Mouse (Mus musculus): Measurements from ENCODE around the gene BC004004.
"Not testable (repeated sequence)": the region's sequence is repeated elsewhere in the genome, so short reads cannot be mapped to it uniquely, and the experiment has no call there.

Gene BC004004

GRCm38 (mm10) chr17:29268682-29269348, at the start of gene BC004004:
Gene BC004004 (plus strand): TSS chr17:29268788.
- peak; percentile 94 to 96 for DNase-seq (ENCODE audit: low spot score in 2 of 2)

- DNase-seq (ENCODE audit: low spot score in 2 of 2) = no peak
Observed at GRCm38 (mm10) chr17:29220631-29221030, 48.0 kb upstream of the BC004004 start.

GRCm38 (mm10) chr17:29231109-29231508, 37.5 kb upstream of the BC004004 start:
- no peak for DNase-seq (ENCODE audit: low spot score in 2 of 2)

GRCm38 (mm10) chr17:29236111-29236510, 32.5 kb upstream of the BC004004 start:
- DNase-seq (ENCODE audit: low spot score in 2 of 2) = no peak

- no peak for DNase-seq (ENCODE audit: low spot score in 2 of 2)
Observed at GRCm38 (mm10) chr17:29237267-29237771, 31.3 kb upstream of the BC004004 start.

GRCm38 (mm10) chr17:29237772-29238420, 30.7 kb upstream of the BC004004 start, which contains the start of gene Cpne5:
Gene Cpne5 (minus strand): TSS chr17:29238167.
- no peak for DNase-seq (ENCODE audit: low spot score in 2 of 2)

GRCm38 (mm10) chr17:29238421-29238945, 30.1 kb upstream of the BC004004 start:
- no peak for DNase-seq (ENCODE audit: low spot score in 2 of 2)

- no peak for DNase-seq (ENCODE audit: low spot score in 2 of 2)
Observed at GRCm38 (mm10) chr17:29244912-29245311, 23.7 kb upstream of the BC004004 start.

- DNase-seq (ENCODE audit: low spot score in 2 of 2) = no peak
Observed at GRCm38 (mm10) chr17:29245725-29246124, 22.9 kb upstream of the BC004004 start.

- DNase-seq (ENCODE audit: low spot score in 2 of 2) = peak; percentile 19 to 31
Observed at GRCm38 (mm10) chr17:29246602-29247001, 22.0 kb upstream of the BC004004 start.

- no peak for DNase-seq (ENCODE audit: low spot score in 2 of 2)
Observed at GRCm38 (mm10) chr17:29247881-29248280, 20.7 kb upstream of the BC004004 start.

GRCm38 (mm10) chr17:29249512-29249911, 19.1 kb upstream of the BC004004 start:
- DNase-seq (ENCODE audit: low spot score in 2 of 2) = peak in 1 of 2 experiments; percentile 30

- not testable (repeated sequence) for DNase-seq (ENCODE audit: low spot score in 2 of 2)
Observed at GRCm38 (mm10) chr17:29251006-29251405, 17.6 kb upstream of the BC004004 start.

- no peak for DNase-seq (ENCODE audit: low spot score in 2 of 2)
Observed at GRCm38 (mm10) chr17:29251608-29252390, 16.8 kb upstream of the BC004004 start.

- DNase-seq (ENCODE audit: low spot score in 2 of 2) = no peak
Observed at GRCm38 (mm10) chr17:29253236-29253635, 15.4 kb upstream of the BC004004 start.

- no peak for DNase-seq (ENCODE audit: low spot score in 2 of 2)
Observed at GRCm38 (mm10) chr17:29253684-29254083, 14.9 kb upstream of the BC004004 start.

GRCm38 (mm10) chr17:29254784-29255183, 13.8 kb upstream of the BC004004 start:
- not testable (repeated sequence) for DNase-seq (ENCODE audit: low spot score in 2 of 2)

- DNase-seq (ENCODE audit: low spot score in 2 of 2) = no peak
Observed at GRCm38 (mm10) chr17:29256507-29256906, 12.1 kb upstream of the BC004004 start.

- DNase-seq (ENCODE audit: low spot score in 2 of 2) = no peak
Observed at GRCm38 (mm10) chr17:29257001-29257511, 11.5 kb upstream of the BC004004 start.

GRCm38 (mm10) chr17:29258025-29258558, 10.5 kb upstream of the BC004004 start:
- DNase-seq (ENCODE audit: low spot score in 2 of 2) = no peak

GRCm38 (mm10) chr17:29258921-29259320, 9.7 kb upstream of the BC004004 start:
- no peak for DNase-seq (ENCODE audit: low spot score in 2 of 2)

Data from natural killer cell, adult 2 months (primary cell).